Mouse (Mus musculus) gastrocnemius, adult 2 months (tissue): ENCODE data around the gene Uncx. TPM values are rescaled to one million over a fixed set of nuclear protein-coding genes. Genes with fewer than 3 reads are reported as not detected.
A peak's percentile ranks its signal among the peaks of the same experiment; 100 is the strongest.

Source experiments
- DNase-seq: peaks from one replicate; pipeline ENCODE4 v3.0.0; 2022
- H3K27ac ChIP-seq: fragments of 200-600 bp; 2 replicates; pipeline ENCODE4 v1.8.1; 2022; ENCODE audit warnings: mild to moderate bottlenecking
- H3K4me3 ChIP-seq: fragments of 200-600 bp; 2 replicates; pipeline ENCODE4 v1.8.1; 2022; ENCODE audit warnings: mild to moderate bottlenecking, moderate library complexity
- CTCF ChIP-seq: fragments of 200-600 bp; IDR thresholded peaks from 2 replicates; pipeline ENCODE4 v1.8.1; 2022; ENCODE audit warnings: antibody characterized with exemption, mild to moderate bottlenecking, moderate library complexity
- intact Hi-C: fragments of 180-260 bp; cut with DNase I; formaldehyde crosslinking; loops from one replicate; pipeline ENCODE4 v1.15.1; 2025
- long read RNA-seq, 2 experiments: library from polyadenylated mRNA; stranded (forward); transcript quantifications; one replicate each; pipeline ENCODE4 v2.0.0; 2021
- total RNA-seq, 2 experiments: library from RNA; stranded (reverse); gene quantifications; 2 replicates each; pipeline ENCODE4 v1.2.3; 2021

Gene Uncx
- total RNA-seq: not detected
- long read RNA-seq, experiment 1: 0 reads
- long read RNA-seq, experiment 2: 0 reads

DNA sequence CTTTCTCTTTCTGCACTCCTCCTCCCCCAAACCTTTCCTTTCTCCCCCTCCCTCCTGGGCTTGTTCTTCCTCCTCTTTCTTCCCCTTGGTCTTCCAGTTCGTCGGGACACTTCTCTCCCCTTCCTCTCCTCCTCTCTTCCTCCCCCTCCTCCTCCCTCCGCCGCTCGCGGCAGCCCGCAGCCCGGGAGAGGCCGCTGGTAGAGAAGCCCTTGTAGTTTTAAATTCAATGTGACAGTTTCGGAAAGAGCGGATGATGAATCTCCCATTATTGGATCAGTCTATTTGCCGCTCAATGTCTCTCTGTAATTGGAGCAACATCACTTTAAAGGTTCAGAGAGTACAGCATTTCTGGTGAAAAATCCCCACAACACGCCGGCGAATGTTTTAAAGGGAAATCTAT is at the start of gene Uncx:
TSS of gene Uncx (plus strand) at position 281 of the 400 bp plus-strand sequence.
- intact Hi-C loops: no loop called here

GRCm38 (mm10) chr5:139493690-139494089 is 49.6 kb upstream of the Uncx start:
- Histone ChIP-seq H3K27ac (no peak overlapping the region), H3K4me3 (no peak overlapping the region)
- no peak for TF ChIP-seq CTCF
- no peak for DNase-seq
- intact Hi-C loops: no loop called here

More for the DNA sequence above, at the start of gene Uncx:
- no peak for DNase-seq
- Histone ChIP-seq H3K4me3 (peak within 1 kb of the TSS; percentile 57), H3K27ac (no peak within 1 kb of the TSS)
- TF ChIP-seq CTCF: no peak

DNA sequence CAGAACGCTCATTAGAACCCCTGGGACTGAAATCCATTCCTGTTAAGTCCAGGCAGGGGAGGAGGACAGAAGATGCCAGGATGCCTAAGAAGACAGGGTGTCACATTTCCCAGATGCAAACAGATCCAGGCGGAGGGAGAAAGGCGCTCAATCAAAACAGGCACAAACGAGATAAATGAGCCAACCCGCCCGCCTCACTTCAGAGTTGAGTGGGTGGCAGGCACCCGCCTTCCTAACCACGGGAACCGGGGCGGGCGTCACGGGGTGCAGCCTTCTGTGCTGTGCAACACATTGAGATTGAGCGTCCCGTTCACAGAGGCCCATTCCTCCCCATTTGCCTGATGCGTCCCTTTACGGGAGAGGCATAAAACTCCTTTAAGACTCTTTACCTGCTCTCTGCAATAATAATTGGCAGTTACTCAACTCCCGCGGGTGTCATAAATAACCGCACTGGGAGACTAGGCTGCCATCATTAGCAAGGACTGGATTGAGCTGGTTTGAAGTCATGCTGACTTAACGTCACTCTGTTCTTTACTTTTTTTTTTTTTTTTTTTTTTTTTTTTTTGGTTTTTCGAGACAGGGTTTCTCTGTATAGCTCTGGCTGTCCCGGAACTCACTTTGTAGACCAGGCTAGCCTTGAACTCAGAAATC is 48.1 kb upstream of the Uncx start:
- DNase-seq: no peak
- no peak for TF ChIP-seq CTCF
- no peak overlapping the region for H3K4me3 ChIP-seq
- H3K27ac ChIP-seq: no peak overlapping the region
- intact Hi-C loops: no loop called here

GRCm38 (mm10) chr5:139496939-139497338 is 46.4 kb upstream of the Uncx start:
- TF ChIP-seq CTCF: no peak
- no peak for DNase-seq
- Histone ChIP-seq H3K27ac (no peak overlapping the region), H3K4me3 (no peak overlapping the region)
- intact Hi-C loops: no loop called here

GRCm38 (mm10) chr5:139498791-139499190 is 44.5 kb upstream of the Uncx start:
- Histone ChIP-seq H3K27ac (no peak overlapping the region), H3K4me3 (no peak overlapping the region)
- DNase-seq: no peak
- intact Hi-C loops: no loop called here
- no peak for TF ChIP-seq CTCF

DNA sequence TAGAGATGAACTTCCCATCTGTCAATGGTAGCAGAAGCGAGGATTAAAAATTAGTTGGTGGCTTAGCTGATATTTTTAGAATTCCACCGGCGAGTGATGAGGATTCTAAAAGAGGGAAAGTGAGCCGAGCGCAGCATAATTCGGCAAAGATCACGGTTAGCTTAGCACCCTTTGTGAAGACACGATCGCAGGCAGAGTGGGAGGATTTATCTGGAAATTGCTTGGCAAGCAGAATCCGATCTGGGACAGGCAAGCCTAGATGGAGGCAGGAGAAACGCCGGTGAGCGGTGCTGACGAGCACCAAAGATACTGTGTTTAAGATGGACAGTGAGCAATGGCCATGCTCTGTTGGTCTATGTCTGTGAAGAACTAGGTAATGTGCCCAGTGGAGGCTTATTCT is 41.0 kb upstream of the Uncx start:
- H3K4me3 ChIP-seq: no peak overlapping the region
- TF ChIP-seq CTCF: no peak
- intact Hi-C loops: no loop called here
- H3K27ac ChIP-seq: no peak overlapping the region
- DNase-seq: no peak

DNA sequence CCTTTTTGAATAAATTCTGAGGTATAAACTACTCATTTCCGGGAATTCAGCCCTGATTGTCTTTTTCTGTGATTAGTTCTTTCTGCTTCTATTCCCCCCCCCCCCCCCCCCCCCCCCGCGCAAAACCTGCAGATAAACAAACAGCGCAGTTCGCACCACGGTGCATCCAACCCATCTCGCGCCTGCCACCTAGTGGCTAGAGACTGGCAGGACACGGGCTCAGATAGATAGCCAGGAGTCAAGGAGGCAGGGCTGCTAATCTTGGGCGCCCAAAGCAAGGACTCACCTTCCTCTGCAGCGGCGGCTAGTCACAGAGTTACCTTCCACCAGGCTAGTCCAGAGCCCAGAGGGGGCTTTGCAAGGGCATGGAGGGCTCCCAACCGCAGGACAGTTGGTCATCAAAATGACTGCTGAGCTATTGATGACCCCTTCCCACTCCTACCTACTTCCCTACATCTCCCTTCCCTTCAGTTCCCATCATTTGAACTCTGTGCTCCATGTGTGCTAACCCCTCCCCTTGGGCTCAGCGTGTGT is 38.2 kb upstream of the Uncx start:
- no peak overlapping the region for H3K4me3 ChIP-seq
- no peak overlapping the region for H3K27ac ChIP-seq
- DNase-seq: peak; percentile 87
- intact Hi-C loops: loop anchor here (1.0 to 2.0 kb wide), 2 partner anchors 141 to 222 kb away; no protein-coding TSS in a partner anchor
- peak; percentile 81 for TF ChIP-seq CTCF

- no peak for TF ChIP-seq CTCF
- intact Hi-C loops: no loop called here
- Histone ChIP-seq H3K4me3 (no peak overlapping the region), H3K27ac (no peak overlapping the region)
- DNase-seq: no peak
Measured at GRCm38 (mm10) chr5:139506207-139506606, 37.1 kb upstream of the Uncx start.

DNA sequence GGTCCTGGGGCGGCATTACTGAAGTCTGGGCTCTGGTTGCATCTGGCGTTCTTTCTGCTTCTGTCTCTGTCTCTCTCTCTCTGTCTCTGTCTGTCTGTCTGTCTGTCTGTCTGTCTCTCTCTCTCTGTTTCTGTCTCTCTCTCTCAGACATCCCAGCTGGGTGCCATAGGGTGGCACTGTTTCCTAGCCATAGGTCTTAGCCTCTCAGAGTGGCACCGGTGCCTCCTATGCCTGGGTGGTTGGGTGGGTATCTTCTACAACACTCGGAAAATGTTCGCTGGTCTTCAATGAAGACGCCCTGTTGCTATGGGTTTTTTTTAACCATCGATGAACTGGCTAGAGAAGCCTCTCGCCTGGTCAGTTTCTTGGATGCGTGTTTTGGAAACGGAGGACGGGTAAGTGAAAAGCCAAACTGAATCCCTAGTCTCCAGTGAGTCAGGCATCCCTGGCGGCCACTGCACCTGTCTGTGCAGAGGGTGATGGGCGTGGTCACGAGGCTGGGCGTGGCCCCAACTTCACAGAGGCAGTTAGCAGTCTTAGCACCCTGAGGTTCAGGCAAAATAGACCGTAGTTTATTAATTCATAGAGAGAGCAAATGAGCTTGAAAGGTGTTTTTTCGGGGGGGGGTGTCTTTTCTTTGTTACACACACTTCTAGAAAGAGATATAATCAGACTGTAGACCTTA is 32.5 kb upstream of the Uncx start:
- no peak for DNase-seq
- intact Hi-C loops: no loop called here
- H3K4me3 ChIP-seq: no peak overlapping the region
- TF ChIP-seq CTCF: peak; percentile 35; the same call in 1 of the 2 replicates
- H3K27ac ChIP-seq: no peak overlapping the region

- TF ChIP-seq CTCF: no peak
- no peak overlapping the region for H3K4me3 ChIP-seq
- DNase-seq: no peak
- H3K27ac ChIP-seq: no peak overlapping the region
- intact Hi-C loops: no loop called here
Measured at GRCm38 (mm10) chr5:139512201-139512600, 31.1 kb upstream of the Uncx start.

DNA sequence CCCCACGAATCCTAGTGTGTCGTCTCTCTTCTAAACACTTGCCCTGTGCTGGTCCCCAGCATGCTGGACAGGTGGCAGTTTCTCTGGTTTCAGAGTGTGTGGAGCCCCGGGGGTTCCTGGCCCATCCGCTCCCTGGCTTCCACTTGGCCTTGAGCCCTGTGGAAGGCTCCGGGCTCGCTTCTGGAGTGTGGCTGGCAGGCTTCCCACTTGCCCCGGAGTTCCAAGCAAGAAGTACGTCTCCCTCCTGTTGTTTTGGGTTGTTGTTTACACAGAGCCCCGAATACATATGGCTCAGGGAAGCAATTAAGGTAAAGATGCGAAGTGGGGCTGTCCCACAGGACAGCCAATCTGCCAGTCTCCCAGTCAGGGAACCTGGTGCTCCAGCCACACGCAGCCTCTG is 27.0 kb upstream of the Uncx start:
- intact Hi-C loops: no loop called here
- no peak overlapping the region for H3K4me3 ChIP-seq
- H3K27ac ChIP-seq: no peak overlapping the region
- DNase-seq: no peak
- no peak for TF ChIP-seq CTCF

GRCm38 (mm10) chr5:139520069-139520834 is 23.0 kb upstream of the Uncx start:
- no peak overlapping the region for H3K27ac ChIP-seq
- DNase-seq: peak; percentile 55
- intact Hi-C loops: no loop called here
- no peak overlapping the region for H3K4me3 ChIP-seq
- TF ChIP-seq CTCF: no peak

DNA sequence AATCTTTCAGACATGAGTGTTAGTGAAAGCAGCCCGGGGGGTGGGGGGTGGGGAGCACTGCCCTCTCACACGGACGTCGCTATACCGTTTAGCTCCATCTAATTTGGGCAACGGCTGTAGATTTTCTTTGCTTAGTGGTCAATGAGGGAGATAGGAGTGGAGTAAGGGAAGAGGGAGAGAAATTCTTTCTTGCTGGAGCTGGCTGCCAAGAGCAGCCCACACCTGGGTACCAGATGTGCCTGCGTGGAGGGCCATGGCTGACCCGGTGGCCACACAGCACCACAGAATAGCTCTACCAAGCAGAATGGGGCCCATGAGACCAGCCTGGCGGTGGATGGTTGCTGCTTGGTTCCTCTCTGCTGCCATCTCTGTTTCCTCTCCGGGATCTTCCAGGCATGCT is 21.3 kb upstream of the Uncx start:
- no peak for DNase-seq
- Histone ChIP-seq H3K4me3 (no peak overlapping the region), H3K27ac (no peak overlapping the region)
- intact Hi-C loops: loop anchor here (2.0 kb wide), 1 partner anchor 59 kb away; no protein-coding TSS in a partner anchor
- no peak for TF ChIP-seq CTCF
